Mouse (Mus musculus): ENCODE data around the gene Gjd3. TPM values are rescaled to one million over a fixed set of nuclear protein-coding genes. Genes with fewer than 3 reads are reported as not detected.

The Gjd3 gene
- polyA plus RNA-seq, 1 experiment from 2014 or later: 0.44 TPM

DNA sequence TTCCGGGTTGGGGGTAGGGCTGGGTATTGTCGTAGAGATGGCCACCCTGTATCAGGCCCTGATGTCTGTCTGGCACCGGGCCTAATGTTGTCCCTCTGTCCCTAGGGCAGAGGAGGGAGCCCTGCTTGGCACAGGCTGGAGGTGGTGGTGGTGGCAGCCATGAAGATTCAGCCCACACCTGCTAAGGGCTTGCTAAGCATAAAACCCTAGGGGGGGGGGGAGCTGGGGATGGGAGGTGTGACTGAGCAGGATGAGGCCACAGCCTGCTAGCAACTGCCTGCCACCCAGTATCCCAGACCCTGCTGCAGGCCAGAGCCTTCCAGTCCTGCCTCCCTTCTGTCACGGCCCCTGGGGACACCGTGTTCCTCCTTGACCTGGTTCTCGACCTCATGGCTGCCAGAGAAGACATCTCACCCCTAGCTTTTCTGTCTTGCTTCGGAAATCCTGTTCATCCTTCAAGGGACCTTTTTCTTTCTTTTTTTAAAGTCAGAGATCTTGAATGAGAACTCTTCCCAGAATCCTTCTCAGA, 27.0 kb downstream of the Gjd3 start:
- H3K4me1 ChIP-seq (replicated peaks): peaks cover 76% of the 10 kb centered on the region
- peaks cover under 1% of the 10 kb centered on the region; the same call in 1 of the 2 replicates for H3K27me3 ChIP-seq (ENCODE audit: insufficient read depth, poor library complexity, severe bottlenecking)
- peak overlapping the region; percentile 86 for H3K27ac ChIP-seq
- H3K36me3 ChIP-seq: peaks cover 24% of the 10 kb centered on the region
- no peaks in the 10 kb centered on the region for H3K9me3 ChIP-seq
- WGBS: 31% methylated on average over 7 of the region's 7 CpGs
- 0 out of 2 replicates have a peak overlapping the region, but pooled peaks have one; percentile 35 for H3K4me3 ChIP-seq
- no peak for DNase-seq (ENCODE audit: low spot score)

DNA sequence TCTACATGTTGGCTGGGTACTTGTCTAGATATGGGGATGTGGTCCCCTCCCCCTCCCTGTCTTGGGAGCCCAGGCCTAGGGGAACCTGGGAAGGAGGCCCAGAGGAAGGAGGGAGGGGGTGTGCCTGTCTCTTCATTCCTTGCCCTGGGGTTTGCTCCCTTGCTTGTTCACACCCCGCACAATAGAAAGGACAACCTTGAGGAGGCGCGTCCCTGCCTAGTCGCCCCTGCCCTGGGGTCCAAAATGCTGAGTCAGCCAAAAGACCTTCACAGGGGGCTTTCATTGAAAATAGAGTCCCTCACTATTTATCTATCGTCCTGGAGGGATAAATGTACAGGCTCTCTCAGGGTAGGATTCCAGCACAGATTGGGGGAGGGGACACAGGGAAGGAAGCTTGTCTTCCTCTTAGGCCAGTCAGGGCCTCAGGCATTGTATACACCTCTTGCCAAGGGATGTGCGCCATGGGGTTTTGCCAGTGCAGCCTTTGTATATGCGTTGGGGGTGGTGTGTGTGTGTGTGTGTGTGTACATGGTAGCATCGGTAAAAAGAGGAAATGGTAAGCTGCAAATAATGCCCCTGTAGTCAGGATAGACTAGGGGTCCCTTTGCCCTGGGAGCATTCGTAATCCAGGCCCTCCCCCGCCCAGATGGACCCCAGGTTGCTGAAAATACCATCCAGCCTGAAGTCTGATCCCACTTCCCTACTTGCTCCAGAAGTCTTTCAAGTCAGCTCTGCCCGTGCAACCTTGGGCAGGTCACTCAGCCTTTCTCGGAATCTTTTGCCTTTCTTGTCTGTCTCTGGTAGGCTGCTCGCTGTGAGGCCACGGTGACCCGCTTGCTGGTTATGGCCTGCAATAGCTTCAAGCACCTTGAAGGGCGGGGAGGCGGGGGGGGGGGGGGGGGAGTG, 27.8 kb downstream of the Gjd3 start:
- H3K9me3 ChIP-seq: no peaks in the 10 kb centered on the region
- no peaks in the 10 kb centered on the region for H3K27me3 ChIP-seq (ENCODE audit: insufficient read depth, poor library complexity, severe bottlenecking)
- peak; percentile 20 for DNase-seq (ENCODE audit: low spot score)
- peaks cover 76% of the 10 kb centered on the region for H3K4me1 ChIP-seq (replicated peaks)
- H3K4me3 ChIP-seq: peak overlapping the region; percentile 35
- WGBS: 18% methylated on average over 17 of the region's 17 CpGs
- peaks cover 31% of the 10 kb centered on the region for H3K36me3 ChIP-seq
- peak overlapping the region; percentile 86 for H3K27ac ChIP-seq

DNA sequence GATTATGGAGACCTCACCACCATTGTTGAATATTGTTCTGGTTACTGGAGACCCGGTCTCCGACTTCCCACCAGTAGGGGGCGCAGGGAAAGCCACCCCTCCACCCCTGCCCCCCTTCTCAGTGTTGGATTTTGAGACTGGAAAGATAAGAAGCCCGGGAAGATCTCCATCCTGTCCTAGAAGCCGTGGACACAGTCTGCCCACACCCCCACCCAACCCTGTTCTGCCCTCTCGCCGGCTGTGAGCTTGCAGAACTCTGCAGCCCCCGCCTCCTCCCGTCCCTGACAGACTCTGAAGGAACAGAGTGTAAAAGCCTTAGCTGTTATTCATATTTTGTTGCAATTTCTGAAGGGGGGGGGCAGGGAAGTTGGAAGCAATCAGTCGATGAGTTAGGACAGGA, 28.4 kb downstream of the Gjd3 start:
- peak overlapping the region; percentile 86 for H3K27ac ChIP-seq
- DNase-seq (ENCODE audit: low spot score): peak; percentile 82
- H3K4me3 ChIP-seq: peak overlapping the region; percentile 35
- peaks cover 38% of the 10 kb centered on the region for H3K36me3 ChIP-seq
- peaks cover 76% of the 10 kb centered on the region for H3K4me1 ChIP-seq (replicated peaks)
- H3K9me3 ChIP-seq: no peaks in the 10 kb centered on the region
- no peaks in the 10 kb centered on the region for H3K27me3 ChIP-seq (ENCODE audit: insufficient read depth, poor library complexity, severe bottlenecking)
- WGBS: 8% methylated on average over 10 of the region's 10 CpGs

DNA sequence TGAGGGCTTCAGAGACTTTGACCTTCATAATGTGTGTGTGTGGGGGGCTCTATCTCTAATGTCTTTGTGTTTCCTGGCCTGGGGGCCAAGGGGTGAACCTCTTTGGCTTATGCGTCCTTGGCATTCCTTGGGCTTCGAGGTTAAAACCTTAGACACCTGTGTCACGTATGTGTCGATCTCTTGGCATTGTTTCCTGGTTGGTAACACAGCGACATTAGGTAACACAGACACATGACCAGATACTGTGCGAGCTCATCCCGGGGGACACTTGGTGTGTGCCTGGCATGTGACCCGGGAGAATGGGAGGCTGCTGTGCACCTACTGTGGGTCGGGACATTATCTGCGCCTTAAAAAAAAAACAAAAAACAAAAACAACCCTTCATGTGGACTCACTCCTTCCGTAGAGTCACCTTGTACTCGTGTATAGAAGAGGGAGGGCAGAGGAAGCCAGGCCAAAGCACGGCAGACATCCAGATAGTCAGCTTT, 28.9 kb downstream of the Gjd3 start:
- Histone ChIP-seq H3K27me3 (ENCODE audit: insufficient read depth, poor library complexity, severe bottlenecking) (no peaks in the 10 kb centered on the region), H3K4me1 (replicated peaks) (peaks cover 76% of the 10 kb centered on the region), H3K27ac (peak overlapping the region; percentile 86), H3K4me3 (peak overlapping the region; percentile 35), H3K36me3 (peaks cover 42% of the 10 kb centered on the region), H3K9me3 (no peaks in the 10 kb centered on the region)
- 32% methylated on average over 13 of the region's 13 CpGs for WGBS
- no peak for DNase-seq (ENCODE audit: low spot score)

DNA sequence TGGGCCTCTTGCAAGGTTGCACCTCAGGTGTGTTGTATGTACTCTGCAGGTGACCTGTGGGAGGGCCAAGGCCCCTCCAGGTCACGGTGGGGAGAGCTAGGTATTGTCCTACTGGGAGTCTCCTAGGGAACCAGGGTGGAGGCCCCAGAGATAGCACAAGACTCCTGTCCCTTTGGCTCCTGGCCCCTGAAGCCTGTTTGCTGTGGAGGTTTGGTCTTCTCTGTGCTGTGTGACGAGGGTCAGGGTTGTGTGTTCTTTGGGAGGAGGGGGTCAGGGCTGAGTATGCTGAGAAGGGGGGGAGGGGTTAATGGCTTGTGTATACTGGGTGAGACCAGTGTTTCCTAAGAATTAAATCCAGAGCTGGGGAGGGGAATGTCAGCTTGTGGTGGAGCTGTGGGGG, 29.5 kb downstream of the Gjd3 start:
- Histone ChIP-seq H3K27me3 (ENCODE audit: insufficient read depth, poor library complexity, severe bottlenecking) (no peaks in the 10 kb centered on the region), H3K4me1 (replicated peaks) (peaks cover 74% of the 10 kb centered on the region), H3K9me3 (no peaks in the 10 kb centered on the region), H3K4me3 (peak overlapping the region; percentile 35; the same call in 1 of the 2 replicates), H3K36me3 (peaks cover 42% of the 10 kb centered on the region), H3K27ac (peak overlapping the region; percentile 86)
- DNase-seq (ENCODE audit: low spot score): peak; percentile 23
- 8% methylated on average over 2 of the region's 2 CpGs for WGBS

DNA sequence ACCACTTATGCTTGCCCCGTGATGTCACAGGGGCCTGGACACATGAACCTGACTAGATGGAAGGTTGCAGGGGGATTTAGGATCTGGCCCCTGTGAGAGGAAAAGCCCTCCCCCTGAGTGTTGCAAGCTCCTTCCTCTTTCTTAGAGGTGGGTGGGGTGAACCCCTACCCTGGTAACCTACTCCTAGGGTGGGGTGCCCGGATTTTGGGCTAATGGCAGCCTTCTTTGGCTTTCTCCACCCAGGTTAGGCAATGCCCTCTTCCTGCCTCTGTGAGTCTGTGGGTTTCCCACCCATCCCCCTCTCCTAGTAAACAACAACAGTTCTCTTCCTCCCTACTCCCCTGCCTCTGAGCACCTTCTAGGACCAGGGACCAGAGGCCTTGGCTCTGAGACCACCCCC, 30.1 kb downstream of the Gjd3 start:
- Histone ChIP-seq H3K36me3 (peaks cover 42% of the 10 kb centered on the region), H3K4me3 (no peak overlapping the region), H3K27ac (no peak overlapping the region), H3K27me3 (ENCODE audit: insufficient read depth, poor library complexity, severe bottlenecking) (no peaks in the 10 kb centered on the region), H3K9me3 (no peaks in the 10 kb centered on the region), H3K4me1 (replicated peaks) (peaks cover 74% of the 10 kb centered on the region)
- DNase-seq (ENCODE audit: low spot score): no peak
- 78% methylated on average over 2 of the region's 2 CpGs for WGBS

DNA sequence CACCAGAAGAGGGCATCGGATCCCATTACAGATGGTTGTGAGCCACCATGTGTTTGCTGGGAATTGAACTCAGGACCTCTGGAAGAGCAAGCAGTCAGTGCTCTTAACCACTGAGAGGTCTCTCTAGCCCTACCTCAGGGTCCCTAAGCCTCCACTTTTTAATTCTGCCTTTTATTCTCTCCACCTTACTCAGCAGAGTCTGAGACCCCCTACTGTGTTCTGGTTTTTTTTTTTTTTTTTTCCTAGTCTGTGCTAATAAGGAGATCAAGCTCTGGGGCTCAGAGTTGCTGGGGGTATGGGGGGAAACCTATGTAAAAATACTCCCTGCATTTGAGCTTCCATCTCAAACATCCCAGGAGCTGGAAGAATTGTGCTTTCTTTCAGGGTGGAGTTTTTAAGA, 30.7 kb downstream of the Gjd3 start:
- Histone ChIP-seq H3K4me3 (no peak overlapping the region), H3K4me1 (replicated peaks) (peaks cover 79% of the 10 kb centered on the region), H3K36me3 (peaks cover 38% of the 10 kb centered on the region), H3K27ac (no peak overlapping the region), H3K9me3 (no peaks in the 10 kb centered on the region), H3K27me3 (ENCODE audit: insufficient read depth, poor library complexity, severe bottlenecking) (no peaks in the 10 kb centered on the region)
- no peak for DNase-seq (ENCODE audit: low spot score)
- 78% methylated on average over 1 of the region's 1 CpGs for WGBS

DNA sequence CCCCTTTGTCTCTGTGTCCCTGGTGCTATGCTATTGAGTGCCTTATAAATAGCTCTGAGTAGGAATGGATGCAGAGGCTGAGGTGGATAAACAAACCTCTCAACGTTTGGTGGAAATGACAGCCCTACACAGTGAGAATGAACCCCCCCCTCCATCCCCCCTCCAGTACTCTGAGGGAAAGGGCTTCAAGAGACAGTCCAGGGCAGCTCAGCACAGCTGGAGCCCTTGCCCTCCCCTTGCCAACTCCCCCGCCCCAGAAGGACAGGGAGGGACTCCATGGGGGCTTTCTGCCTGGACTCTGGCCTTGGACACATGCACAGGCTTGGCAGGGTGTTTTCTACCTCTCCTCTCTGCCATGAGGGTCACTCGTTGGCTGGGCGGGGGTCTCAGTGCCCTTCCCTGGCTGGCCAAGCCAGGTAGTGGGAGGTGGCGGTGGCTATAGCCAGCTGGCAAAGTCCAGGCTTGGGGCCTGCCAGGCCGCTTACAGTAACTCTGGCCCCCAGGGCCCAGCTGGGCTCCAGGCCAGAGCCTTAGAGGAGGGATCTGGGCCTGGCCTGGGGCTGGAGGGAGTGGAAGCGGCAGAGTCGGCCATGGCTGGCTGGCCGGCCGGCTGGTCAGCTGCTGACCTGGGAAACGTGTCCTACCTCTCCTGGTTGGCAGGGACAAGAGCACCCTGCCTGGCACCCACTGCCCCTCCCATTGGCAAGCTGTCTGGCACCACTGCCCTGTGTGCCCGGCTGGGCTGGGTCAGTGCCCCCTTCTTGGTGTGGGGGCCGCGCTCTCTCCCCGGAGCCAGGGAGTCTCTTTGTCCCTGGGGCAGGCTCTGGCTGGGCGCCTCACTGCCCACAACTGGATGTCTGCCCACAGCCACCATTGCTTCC, 31.6 kb downstream of the Gjd3 start:
- peaks cover 33% of the 10 kb centered on the region for H3K36me3 ChIP-seq
- peak overlapping the region; percentile 3; the same call in 1 of the 2 replicates for H3K4me3 ChIP-seq
- peak overlapping the region; percentile 68 for H3K27ac ChIP-seq
- H3K4me1 ChIP-seq (replicated peaks): peaks cover 79% of the 10 kb centered on the region
- H3K27me3 ChIP-seq (ENCODE audit: insufficient read depth, poor library complexity, severe bottlenecking): no peaks in the 10 kb centered on the region
- WGBS: 69% methylated on average over 16 of the region's 16 CpGs
- DNase-seq (ENCODE audit: low spot score): no peak
- H3K9me3 ChIP-seq: no peaks in the 10 kb centered on the region

DNA sequence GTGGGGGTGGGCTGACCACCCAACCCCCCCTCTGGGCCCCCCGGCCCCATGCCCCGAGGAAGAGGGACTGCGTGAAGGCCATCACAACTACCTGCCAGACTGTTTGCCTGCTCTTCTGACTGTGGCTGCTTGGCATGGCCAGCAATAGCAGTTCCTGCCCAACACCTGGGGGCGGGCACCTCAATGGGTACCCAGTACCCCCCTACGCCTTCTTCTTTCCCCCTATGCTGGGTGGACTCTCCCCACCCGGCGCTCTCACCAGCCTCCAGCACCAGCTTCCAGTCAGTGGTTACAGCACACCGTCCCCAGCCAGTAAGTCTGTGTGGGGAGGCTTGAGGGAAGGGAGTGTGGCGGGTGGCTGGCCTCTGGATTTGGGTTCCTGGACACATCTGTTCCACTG, 32.3 kb downstream of the Gjd3 start:
- WGBS: 85% methylated on average over 9 of the region's 9 CpGs
- Histone ChIP-seq H3K4me1 (replicated peaks) (peaks cover 78% of the 10 kb centered on the region), H3K4me3 (no peak overlapping the region), H3K27ac (peak overlapping the region; percentile 59), H3K36me3 (peaks cover 33% of the 10 kb centered on the region), H3K9me3 (no peaks in the 10 kb centered on the region), H3K27me3 (ENCODE audit: insufficient read depth, poor library complexity, severe bottlenecking) (no peaks in the 10 kb centered on the region)
- DNase-seq (ENCODE audit: low spot score): no peak

DNA sequence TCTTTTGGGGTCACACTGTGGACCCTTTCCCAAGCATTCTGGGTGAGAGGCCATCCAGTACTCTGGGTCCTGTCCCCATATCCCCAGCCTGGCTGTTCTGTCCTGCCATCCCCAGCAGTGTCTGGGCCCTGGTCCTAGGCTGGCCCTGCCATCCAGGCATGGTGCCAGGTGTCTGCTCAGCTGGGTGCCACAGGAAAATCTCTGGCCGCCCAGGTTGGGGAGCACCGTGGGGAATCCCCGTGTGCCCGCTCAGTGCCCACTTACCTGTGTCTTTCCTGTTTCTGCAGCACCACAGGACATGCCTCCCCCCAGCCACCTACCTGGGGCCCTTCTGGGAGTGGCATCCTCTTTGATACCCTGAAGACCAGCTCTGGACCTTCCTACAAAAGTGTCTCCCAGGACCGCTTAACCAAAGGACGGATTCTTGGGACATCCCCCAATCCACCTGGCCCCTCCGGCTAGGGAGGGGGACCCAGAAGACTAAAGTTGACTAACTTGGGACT, 32.8 kb downstream of the Gjd3 start:
- Histone ChIP-seq H3K4me3 (no peak overlapping the region), H3K27me3 (ENCODE audit: insufficient read depth, poor library complexity, severe bottlenecking) (no peaks in the 10 kb centered on the region), H3K27ac (peak overlapping the region; percentile 59), H3K9me3 (no peaks in the 10 kb centered on the region), H3K36me3 (peaks cover 33% of the 10 kb centered on the region), H3K4me1 (replicated peaks) (peaks cover 78% of the 10 kb centered on the region)
- no peak for DNase-seq (ENCODE audit: low spot score)
- WGBS: 87% methylated on average over 7 of the region's 7 CpGs

DNA sequence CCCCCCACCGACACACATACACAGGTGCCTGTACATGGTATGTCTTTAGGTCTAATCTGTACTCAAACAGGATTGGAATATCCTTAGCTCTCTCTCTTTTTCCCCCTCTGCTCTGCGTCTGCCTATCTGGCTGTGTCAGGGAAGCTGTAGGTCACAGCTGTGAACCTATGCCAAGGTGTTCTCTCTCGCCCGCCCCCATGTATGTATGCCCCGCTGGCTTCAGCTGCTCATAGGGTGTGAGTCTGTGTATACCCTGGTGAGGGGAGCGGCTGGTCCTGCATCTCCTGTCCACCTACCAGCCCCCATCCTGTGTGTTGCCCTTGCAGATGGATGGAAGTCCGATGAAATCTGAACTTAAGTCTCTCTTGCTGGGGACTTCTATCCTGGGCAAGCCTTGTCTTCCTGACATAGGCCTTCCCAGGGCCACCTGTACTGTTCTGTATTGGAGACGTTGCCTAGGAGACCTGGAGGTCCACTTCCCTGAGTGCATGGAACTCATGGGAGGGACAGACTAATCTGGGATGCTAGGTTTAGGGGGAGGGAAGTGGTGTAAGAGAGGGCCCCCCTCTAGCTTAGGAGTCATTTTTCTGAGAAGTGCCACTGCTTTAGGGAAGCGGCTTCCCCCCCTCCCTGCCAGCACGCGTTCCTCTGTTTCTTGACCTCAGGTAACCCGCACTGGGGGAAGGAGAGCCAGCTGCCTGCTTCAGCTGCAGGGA, 33.4 kb downstream of the Gjd3 start:
- 62% methylated on average over 12 of the region's 12 CpGs for WGBS
- Histone ChIP-seq H3K9me3 (no peaks in the 10 kb centered on the region), H3K36me3 (peaks cover 33% of the 10 kb centered on the region), H3K4me3 (no peak overlapping the region), H3K4me1 (replicated peaks) (peaks cover 78% of the 10 kb centered on the region), H3K27me3 (ENCODE audit: insufficient read depth, poor library complexity, severe bottlenecking) (no peaks in the 10 kb centered on the region), H3K27ac (peak overlapping the region; percentile 59)
- DNase-seq (ENCODE audit: low spot score): no peak

All from hindbrain, embryonic 10.5 days (tissue).